Mouse (Mus musculus): ENCODE data around the gene Cdc34.

Gene Cdc34

DNA sequence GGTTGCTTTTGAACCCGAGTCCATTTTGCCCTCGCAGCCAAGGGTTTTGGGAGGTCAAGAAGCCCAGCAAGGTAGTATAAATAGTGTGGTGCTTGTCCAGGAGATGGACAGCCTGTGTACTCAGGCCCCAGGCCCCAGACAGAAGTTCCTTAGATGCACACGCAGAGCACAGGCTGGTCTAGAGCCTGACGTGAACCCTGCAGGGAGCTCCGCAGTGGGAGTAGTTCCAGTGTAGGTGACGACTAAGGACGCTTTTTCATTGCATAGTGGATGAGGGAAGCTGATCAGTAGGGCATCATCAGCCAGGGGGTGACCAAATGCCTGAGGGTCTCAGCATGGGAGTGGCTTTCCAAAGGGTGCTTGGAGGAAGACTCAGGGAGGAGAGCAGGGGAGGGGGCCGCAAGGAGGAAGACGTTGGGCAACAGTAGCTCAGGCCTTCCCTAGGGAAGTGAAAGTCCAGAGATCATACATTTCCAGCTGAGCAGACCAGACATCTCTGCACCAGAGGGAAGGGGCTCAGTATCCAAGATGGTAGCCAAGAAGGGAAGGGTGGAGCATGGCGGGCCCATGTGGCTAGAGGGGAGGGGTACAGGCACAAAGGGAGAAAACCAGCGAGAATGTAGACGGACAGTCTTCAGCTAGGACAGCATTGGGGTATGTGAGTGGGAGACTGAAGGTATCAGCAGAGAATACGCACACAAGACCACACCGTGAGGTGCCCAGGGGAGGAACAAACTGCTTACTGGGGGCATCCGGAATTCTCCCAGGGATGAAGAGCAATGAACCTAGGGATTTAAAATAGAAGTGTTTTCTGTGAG is 11.7 kb upstream of the Cdc34 start:
- no peak for DNase-seq (ENCODE audit: low read depth)

DNA sequence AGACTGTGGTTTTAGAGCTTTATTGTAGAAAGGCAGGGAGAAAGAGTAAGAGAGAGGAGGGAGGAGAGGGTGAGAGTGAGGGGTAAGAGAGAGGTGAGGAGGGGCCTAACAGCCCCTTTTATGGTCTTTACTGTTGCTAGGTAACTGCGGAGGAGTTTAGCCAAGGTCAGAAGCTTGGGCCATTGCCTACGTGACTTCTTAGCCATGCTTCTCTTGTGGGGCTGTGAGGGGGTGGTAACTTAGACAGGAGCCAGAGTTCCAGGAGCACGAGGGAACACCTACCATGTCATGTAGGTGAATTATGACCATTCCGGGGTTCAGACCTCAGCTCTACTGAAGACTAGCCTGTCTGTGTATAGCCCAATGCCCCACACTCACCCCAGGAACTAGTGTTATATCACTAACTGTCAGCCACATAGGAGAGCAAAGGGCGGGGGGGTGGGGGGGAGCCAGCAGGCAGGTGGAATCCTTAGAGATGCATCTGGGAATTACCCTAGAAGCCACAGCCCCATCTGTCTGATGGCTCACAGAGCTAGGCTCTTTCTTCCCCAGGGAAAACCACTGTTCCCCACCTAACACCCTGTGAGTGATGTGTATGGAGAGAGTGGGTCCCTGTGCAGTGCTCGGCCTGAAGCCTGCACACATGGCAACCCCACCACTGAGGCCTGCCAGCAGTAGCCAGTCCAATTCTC is 10.5 kb upstream of the Cdc34 start:
- no peak for DNase-seq (ENCODE audit: low read depth)

DNA sequence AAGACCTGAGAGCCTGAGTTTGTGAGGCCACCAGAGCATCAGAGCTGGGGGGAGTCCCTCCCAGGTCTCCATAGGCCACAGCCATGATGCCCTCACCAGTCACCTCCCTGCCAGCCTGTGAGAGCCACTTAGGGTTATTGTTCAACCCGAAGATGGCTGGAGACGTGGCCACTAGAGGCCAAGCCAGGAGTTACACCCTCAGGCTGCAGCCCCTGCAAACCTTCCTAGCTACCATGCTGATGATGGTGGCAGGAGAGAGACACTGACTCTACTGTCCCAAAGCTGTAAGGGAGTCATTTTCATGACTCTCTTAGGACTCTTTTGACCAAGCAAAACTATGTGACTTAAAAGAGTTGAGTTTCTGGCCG is 9.9 kb upstream of the Cdc34 start:
- DNase-seq (ENCODE audit: low read depth) = no peak

DNA sequence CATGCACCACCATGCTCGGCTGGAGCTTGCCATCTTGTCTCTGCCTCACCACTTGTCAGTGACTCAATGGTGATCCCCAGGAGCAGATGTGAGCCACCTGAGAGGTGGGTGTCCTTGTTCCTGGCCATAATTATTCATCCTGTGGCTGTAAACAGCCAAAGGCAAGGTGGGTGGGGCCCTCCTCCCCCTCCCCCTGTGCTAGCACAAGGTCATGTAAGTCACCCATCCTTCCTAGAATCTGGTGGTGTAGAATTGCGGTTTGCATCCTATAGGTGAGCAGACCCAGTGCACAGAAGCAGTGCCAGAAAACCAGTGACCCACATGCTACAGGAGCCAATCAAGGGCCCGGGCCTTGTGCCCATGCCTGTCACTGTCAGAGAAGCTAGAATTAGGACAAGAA is 8.9 kb upstream of the Cdc34 start:
- DNase-seq (ENCODE audit: low read depth) = no peak

DNA sequence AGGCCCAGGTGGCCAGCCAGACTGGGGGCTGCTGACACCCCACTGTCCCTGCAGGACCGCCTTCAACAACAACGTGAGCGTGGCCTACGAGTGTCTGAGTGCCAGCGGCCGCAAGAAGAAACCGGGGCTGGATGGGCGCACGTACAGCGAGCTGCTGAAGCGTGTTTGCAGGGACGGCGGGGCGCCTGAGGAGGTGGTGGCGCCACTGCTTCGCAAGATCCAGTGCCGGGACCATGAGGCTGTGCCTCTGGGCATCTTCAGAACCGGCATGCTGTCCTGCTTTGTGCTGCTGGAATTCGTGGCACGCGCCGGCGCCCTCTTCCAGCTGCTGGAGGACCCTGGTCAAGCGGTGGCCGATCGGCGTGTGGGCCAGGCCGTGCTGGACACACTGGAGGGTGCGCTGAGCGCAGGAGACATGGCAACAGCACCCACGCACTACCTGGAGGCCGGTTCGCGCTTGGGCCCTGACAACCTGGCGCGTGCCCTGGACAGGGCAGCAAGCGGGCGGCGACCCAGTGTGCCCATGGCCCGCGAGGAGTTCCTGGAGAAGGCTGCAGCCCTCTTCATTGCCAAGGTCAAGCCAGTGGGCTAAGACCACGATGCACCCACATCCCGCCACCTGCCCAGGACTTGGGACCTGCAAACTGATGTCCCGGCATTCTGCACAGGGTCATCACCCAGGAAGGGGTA is 6.5 kb upstream of the Cdc34 start:
- DNase-seq (ENCODE audit: low read depth) = no peak

DNA sequence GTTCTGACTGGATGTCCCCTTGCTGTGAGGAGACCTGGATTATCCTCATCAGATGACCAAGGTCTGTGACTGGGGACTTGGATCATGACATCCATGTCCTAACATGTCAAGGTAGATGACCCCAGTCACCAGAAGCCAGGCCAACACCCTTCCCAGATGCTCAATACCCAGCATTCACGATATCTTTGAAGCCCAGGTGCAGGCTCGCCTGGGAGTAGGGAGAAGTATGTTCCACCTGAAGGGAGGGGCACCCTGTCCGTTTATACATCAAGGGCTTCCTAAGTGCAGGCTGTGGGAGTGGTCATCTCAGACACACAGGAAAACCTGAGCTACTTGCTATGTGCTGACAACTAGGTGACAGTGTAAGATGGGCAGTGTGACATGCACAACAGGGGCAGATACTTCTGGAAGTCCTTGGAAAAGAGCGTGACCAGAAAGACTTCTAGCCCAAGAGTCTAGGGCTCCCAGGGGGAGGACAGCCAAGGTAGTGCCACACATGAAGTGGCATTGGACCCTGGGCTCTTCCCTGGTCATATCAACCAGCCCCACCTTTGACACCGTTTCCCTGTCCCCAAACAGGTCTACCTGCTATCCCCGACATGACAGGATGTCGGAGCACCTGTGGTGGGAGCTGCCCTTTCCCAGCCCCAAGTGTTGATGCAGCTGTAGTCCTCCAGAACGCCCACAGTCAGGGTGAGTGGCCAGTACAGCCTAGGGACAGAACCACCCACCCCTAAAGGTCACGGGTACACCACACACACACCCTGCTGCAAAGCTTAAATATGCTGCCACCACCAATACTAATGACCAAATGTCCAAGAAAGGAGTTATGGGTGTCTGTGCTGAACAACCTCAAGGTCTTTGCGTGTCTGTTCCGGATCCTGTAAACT is 1.1 kb upstream of the Cdc34 start:
- no peak for DNase-seq (ENCODE audit: low read depth)

DNA sequence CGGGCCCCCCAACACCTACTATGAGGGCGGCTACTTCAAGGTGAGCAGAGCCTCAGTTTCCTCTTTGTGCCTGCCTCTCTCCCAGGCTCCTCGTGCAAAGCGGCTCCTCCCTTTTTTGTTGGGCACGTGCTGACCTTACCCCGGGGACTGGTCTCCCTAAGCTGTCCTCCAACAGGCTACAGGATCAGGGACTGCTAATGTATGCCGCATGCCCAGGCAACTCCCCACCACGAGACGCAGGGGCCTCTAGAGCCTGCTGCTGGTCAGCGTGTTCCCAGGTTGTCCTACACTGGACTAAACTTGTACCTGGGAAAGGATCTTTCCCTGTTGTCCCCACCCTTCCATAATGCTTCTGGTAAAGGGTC is 538 bp downstream of the Cdc34 start:
- DNase-seq (ENCODE audit: low read depth) = no peak

DNA sequence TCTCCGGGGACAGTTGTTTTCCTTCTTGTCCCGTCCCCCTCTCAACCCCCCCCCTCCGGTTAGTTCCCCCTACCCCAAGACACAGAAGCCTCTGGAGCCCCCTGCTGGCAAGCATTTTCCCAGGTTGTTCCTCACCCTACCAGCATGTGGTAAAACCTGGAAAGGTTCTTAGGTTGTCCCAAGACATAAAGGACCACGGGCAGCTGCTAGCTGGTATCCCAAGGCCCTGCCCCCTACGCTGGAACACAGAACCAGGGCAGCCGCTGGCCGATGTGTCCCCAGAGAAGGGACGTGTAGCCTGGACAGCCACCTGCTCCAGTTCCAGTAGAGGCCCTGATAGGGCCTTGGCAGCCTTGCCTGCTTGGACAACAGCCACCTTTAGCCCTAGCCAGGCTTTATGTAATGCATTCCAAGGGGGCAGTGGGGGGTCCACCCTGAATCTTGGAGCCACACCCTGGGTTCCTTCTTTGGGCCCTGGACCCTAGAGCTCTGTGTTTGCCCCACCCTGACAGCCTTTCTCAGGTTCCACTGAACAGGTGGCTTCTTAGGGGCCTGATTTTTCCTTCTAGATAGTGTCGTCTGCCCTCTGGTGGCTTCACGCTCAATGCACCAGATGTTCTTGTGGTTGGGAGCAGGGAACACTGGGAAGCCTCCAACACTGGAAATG is 1.1 kb downstream of the Cdc34 start:
- DNase-seq (ENCODE audit: low read depth) = peak; percentile 86

DNA sequence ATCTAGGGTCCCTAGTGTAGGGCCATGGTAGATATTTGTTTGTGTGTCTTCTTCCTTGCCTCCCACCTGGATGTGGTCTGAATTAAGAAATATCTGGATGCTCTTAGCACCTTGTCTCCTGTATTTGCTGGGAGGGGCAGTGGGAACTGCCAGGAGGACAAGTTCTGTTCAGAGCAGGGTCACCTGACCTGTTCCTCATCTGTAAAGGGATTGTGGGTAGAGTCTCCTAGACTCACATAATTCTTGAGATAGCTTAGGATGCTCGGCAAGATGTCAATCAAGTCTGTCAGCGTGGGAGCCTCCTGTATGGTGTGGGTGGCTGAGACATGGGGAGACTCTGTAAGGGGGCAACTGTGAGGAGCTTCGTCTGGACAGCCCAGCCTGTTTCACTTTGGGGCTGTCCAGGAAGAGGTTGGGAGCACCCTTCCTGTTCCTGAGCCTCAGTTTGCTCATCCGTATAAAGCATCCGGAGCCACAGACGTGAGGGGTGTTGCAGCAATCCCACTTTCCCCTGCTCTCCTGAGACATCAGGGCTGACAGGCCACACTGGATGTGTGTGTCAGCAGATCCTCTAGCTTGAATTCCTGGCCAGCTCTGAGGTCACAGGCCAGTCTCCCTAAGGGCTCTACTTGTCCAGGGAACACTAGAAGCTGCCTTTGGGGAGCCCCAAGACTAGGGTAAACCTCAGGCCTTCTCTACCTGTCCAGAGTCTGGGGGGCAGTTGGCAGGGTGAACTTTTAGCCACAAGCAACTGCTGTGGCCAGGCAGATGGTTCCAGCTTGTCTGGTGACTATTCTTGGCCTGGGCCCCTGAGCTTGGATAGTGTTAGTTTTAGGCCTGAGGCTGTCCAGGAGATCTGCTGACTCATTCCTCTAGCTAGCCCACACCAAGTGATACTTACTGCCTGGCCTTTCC is 2.0 kb downstream of the Cdc34 start:
- peak; percentile 76 for DNase-seq (ENCODE audit: low read depth)

DNA sequence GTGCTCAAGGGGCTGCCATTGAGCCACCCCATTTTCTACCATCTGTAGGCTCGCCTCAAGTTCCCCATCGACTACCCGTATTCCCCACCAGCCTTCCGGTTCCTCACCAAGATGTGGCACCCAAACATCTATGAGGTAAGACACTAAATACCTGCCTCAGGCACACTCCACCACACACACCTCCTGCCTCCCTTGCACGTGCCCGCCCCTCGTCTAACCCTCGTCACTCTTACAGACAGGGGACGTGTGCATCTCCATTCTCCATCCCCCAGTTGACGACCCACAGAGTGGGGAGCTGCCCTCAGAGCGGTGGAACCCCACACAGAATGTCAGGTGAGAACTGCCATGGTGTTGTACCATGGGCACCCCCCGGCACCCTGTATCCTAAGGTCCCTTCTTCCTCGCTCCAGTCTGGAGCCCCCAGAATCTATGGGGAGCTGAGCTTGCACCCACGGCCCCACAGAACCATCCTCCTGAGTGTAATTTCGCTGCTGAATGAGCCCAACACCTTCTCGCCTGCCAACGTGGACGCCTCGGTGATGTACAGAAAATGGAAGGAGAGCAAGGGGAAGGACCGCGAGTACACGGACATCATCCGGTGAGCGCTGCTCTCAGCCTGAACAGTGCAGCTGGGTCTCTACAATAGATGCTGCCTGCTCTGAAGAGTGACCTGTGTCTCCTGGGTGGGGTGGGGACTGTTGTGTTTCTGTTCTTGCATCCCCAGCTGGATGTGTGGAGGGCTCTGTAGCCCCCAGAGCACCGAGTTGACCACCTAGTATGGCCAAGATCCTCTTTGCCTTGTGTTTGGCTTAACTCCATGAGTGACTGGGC is 3.0 kb downstream of the Cdc34 start:
- DNase-seq (ENCODE audit: low read depth) = no peak

DNA sequence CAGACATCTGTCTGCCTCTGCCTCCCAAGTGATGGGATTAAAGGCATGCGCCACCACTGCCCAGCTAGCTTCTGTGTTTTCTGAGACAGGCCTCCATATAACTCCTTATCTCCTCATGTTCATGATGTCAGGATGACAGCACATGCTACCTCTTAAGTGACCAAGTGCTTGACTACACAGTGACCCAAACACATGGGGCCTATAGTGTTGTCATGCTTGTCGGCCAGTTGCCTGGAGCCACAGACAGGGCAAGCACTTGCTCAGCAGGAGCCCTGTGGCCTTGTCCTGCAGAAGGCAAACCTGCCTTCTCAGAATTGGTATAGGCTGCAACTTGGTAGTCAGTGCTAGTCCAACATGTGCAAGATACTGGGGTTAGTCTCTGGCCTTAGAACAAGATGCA is 4.2 kb downstream of the Cdc34 start:
- no peak for DNase-seq (ENCODE audit: low read depth)

DNA sequence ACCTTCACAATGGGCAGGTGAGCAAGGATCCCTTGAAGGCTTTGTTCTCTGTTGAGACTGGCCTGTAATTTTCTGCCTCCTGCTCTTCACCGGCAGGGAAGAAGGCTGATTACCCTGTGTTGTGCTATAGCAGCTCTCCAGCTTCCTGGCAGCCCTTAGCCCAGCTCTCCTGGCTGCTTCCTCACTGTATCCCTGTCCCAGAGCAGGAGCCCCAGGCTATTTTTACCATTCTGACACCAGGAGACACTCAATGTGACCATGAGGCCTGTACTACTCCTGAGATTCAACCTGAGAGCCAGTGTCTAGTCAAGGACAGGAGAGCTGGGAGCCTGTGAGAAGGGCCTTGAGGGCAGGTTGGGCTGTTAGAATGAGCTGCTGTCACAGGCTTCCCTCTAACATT is 4.7 kb downstream of the Cdc34 start:
- no peak for DNase-seq (ENCODE audit: low read depth)

DNA sequence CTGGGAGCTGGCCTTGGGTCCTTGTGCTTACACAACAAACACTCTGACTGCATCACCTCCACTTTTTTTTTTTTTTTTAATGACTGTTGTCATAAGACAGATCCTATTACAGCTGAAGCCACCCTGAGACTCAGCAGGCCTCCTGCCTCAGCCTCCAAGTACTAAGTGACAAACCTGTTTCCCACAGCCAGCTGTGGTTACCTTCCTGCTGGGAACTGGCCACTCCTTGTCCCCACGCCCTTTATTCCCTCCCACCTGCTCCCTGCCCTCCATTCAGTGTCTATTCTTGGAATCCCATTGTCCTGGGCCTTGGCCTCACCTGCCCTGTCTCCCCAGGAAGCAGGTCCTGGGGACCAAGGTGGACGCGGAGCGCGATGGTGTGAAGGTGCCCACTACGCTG is 5.5 kb downstream of the Cdc34 start:
- DNase-seq (ENCODE audit: low read depth) = no peak

DNA sequence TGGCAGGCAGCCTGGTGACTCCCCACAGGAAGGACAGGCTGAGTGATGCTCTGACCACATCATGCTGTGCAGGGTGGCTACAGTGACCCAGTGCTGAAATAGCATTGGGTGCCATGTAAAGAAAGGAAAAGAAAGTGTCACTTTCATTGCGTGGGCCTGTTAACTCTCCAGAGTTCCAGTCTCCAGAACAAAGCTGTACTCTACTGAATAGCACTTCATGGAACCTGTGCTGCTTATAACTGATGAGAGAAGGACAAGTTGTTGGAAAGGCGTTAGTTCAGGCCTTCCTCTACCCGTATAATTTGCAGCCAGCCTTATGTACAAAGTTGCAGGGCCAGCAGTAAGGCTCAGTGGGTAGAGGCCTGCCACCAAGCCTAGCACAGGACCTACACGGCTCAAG is 6.7 kb downstream of the Cdc34 start, which contains the start of gene Gzmm:
Gene Gzmm, plus strand, starts transcription at position 301 of the 400 bp plus-strand sequence.
- DNase-seq (ENCODE audit: low read depth) = no peak

DNA sequence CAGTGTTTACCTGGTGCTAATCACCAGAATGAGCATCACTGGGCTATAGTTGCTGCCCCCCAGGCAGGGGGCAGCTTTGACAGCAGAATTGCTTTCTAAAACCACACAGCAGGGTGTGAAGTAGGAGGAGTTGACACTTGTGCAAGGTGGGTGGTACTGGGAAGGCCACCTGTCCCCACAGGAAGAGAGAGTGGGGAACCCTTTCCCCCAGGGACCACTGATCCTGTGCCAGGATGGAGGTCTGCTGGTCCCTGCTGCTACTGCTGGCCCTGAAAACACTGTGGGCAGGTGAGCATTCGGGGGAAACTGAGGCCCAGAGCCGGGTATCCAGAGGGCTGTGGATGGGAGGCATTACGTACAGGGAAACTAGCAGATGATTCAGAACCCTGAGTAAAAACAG is 7.2 kb downstream of the Cdc34 start:
- no peak for DNase-seq (ENCODE audit: low read depth)

DNA sequence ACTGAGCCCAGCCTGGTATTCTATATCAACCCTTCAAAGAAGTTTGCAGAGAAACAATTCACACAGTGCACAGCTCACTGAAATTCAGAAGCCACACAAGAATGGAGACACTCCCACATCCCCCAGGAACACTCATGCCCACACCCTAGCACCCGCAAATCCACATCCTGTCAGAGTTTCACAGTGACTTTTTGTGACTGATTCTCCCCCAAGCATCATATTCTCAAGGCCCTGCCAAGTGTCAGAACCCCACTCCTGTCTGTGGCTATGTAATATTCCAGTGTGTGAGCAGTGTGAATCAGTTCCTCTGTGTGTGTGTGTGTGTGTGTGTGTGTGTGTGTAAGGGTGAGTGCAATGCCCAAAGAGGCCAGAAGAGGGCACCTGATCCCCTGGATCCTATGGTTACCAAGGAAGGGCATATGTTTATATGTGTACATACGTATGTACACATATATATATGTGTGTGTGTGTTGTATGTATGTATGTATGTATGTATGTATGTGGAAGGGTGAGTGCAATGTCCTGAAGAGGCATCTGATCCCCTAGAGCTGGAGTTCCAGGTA is 10.1 kb downstream of the Cdc34 start:
- DNase-seq (ENCODE audit: low read depth) = no peak

DNA sequence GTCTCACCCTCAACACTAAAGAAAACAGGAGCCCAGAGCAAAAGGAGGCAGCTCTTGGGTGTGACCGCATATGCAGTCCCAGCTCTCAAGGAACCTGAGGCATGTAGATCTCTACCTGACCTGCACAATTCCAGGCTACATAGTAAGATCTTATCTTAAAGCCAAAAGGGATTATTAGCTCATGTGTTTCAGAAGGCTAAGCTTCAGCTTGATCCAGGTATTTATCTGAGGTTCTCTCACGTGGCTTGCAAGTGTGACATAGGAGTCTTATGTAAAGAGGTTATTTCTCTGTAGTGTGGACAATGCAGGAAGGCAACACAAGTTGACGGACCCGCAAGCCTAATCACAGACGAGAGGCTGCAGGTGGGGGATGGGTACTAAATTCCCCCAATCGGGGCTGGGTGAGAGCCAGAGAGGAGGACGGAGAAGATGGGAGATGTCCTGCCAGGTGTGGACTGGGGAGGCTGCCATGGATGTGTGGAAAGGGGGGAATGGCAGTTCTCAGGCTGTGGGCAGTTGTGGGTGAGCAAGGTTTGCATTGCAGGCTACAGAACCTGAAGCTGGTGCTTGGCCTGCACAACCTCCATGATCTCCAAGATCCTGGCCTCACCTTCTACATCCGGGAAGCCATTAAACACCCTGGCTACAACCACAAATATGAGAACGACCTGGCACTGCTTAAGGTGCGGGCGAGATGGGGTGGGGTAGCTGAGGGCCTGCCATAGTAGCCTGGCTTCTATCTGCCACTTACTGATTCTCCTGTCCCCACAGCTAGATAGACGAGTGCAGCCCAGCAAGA is 11.8 kb downstream of the Cdc34 start:
- DNase-seq (ENCODE audit: low read depth) = no peak

DNA sequence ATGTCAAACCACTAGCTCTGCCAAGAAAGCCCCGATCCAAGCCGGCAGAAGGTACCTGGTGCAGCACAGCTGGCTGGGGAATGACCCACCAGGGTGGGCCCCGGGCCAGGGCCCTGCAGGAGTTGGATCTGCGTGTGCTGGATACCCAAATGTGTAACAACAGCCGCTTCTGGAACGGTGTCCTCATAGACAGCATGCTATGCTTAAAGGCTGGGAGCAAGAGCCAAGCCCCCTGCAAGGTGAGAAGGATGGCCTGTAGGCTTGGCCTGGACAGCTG is 12.3 kb downstream of the Cdc34 start:
- DNase-seq (ENCODE audit: low read depth) = no peak
